Mouse (Mus musculus): ENCODE measurements at regions not wholly inside any gene's neighbourhood (a gene's known extent, or its start where the extent isn't known, plus 50 kb on each side); places are given as distances from the start of the nearest gene placed in this dataset.

GRCm38 (mm10) chr12:31130434-31130833, 56.8 kb downstream of the Fam110c start:
- ATAC-seq (ENCODE audit: low read depth), result no peak
- H3K27ac ChIP-seq, result no peak overlapping the region
- H3K4me1 ChIP-seq (replicated peaks), result no peaks in the 10 kb centered on the region
- H3K27me3 ChIP-seq, result no peaks in the 10 kb centered on the region
- H3K36me3 ChIP-seq, result no peaks in the 10 kb centered on the region
- no peak overlapping the region for H3K9ac ChIP-seq
- 62% methylated on average over 2 of the region's 2 CpGs for WGBS (ENCODE audit: insufficient replicate concordance)
- no peak overlapping the region for H3K4me2 ChIP-seq
- H3K9me3 ChIP-seq (replicated peaks), result no peaks in the 10 kb centered on the region
- no peak overlapping the region for H3K4me3 ChIP-seq (replicated peaks)
- no peak for DNase-seq

DNA sequence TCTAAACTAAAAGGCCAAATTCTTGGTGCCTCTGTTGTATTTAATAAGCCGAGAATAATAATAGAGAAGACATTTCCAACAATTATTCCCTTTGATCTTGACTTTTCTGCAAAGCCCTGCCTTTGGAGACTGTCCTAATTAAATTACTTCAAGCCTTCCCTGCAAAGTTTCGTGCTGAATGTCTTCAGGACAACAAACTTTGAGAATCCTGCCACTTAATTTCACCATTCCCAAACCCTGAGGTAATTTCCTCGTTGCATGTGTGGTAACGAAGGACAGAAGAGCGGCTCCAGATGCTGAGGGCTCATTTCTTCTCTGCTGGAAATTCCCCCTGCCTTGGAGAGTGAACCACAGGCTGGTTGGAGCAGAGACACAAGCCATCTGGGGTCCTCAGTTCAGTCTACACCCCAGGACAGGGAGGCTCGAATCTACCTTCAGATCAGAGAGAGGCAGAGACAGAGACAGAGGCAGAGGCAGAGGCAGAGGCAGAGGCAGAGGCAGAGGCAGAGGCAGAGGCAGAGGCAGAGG, 60.9 kb downstream of the Fam110c start:
- Histone ChIP-seq H3K9me3 (replicated peaks) (no peaks in the 10 kb centered on the region), H3K27ac (no peak overlapping the region), H3K9ac (no peak overlapping the region), H3K27me3 (no peaks in the 10 kb centered on the region), H3K4me1 (replicated peaks) (no peaks in the 10 kb centered on the region), H3K4me2 (no peak overlapping the region), H3K36me3 (no peaks in the 10 kb centered on the region), H3K4me3 (replicated peaks) (no peak overlapping the region)
- no peak for ATAC-seq (ENCODE audit: low read depth)
- 58% methylated on average over 6 of the region's 6 CpGs for WGBS (ENCODE audit: insufficient replicate concordance)
- no peak for DNase-seq

GRCm38 (mm10) chr12:31136364-31136763, 62.7 kb downstream of the Fam110c start:
- no peak for ATAC-seq (ENCODE audit: low read depth)
- Histone ChIP-seq H3K27ac (no peak overlapping the region), H3K9me3 (replicated peaks) (no peaks in the 10 kb centered on the region), H3K4me3 (replicated peaks) (no peak overlapping the region), H3K4me2 (no peak overlapping the region), H3K36me3 (no peaks in the 10 kb centered on the region), H3K4me1 (replicated peaks) (no peaks in the 10 kb centered on the region), H3K27me3 (no peaks in the 10 kb centered on the region), H3K9ac (no peak overlapping the region)
- 72% methylated on average over 10 of the region's 10 CpGs for WGBS (ENCODE audit: insufficient replicate concordance)
- no peak for DNase-seq

- Histone ChIP-seq H3K4me2 (no peak overlapping the region), H3K27me3 (no peaks in the 10 kb centered on the region), H3K4me1 (replicated peaks) (no peaks in the 10 kb centered on the region), H3K27ac (no peak overlapping the region), H3K36me3 (no peaks in the 10 kb centered on the region), H3K4me3 (replicated peaks) (no peak overlapping the region), H3K9ac (no peak overlapping the region), H3K9me3 (replicated peaks) (no peaks in the 10 kb centered on the region)
- ATAC-seq (ENCODE audit: low read depth) (no peak), DNase-seq (no peak)
- 43% methylated on average over 3 of the region's 3 CpGs for WGBS (ENCODE audit: insufficient replicate concordance)
Observed at GRCm38 (mm10) chr12:31136911-31137310, 63.2 kb downstream of the Fam110c start.

- no peak overlapping the region for H3K4me3 ChIP-seq (replicated peaks)
- no peaks in the 10 kb centered on the region for H3K36me3 ChIP-seq
- no peak overlapping the region for H3K4me2 ChIP-seq
- no peak overlapping the region for H3K9ac ChIP-seq
- no peaks in the 10 kb centered on the region for H3K27me3 ChIP-seq
- no peaks in the 10 kb centered on the region for H3K4me1 ChIP-seq (replicated peaks)
- no peak for ATAC-seq (ENCODE audit: low read depth)
- DNase-seq, result no peak
- no peaks in the 10 kb centered on the region for H3K9me3 ChIP-seq (replicated peaks)
- WGBS (ENCODE audit: insufficient replicate concordance), result 56% methylated on average over 5 of the region's 5 CpGs
- no peak overlapping the region for H3K27ac ChIP-seq
Observed at GRCm38 (mm10) chr12:31137431-31137830, 63.8 kb downstream of the Fam110c start.

GRCm38 (mm10) chr12:31139853-31140252, 66.2 kb downstream of the Fam110c start:
- Histone ChIP-seq H3K36me3 (no peaks in the 10 kb centered on the region), H3K4me2 (no peak overlapping the region), H3K9me3 (replicated peaks) (no peaks in the 10 kb centered on the region), H3K27ac (no peak overlapping the region), H3K4me1 (replicated peaks) (peaks cover under 1% of the 10 kb centered on the region), H3K27me3 (no peaks in the 10 kb centered on the region), H3K4me3 (replicated peaks) (no peak overlapping the region), H3K9ac (no peak overlapping the region)
- 48% methylated on average over 4 of the region's 4 CpGs for WGBS (ENCODE audit: insufficient replicate concordance)
- DNase-seq, result no peak
- ATAC-seq (ENCODE audit: low read depth), result no peak

GRCm38 (mm10) chr12:31143266-31143665, 69.6 kb downstream of the Fam110c start:
- H3K9ac ChIP-seq, result no peak overlapping the region
- peaks cover 6% of the 10 kb centered on the region for H3K4me1 ChIP-seq (replicated peaks)
- DNase-seq (no peak), ATAC-seq (ENCODE audit: low read depth) (no peak)
- H3K27ac ChIP-seq, result no peak overlapping the region
- no peaks in the 10 kb centered on the region for H3K36me3 ChIP-seq
- H3K9me3 ChIP-seq (replicated peaks), result no peaks in the 10 kb centered on the region
- WGBS (ENCODE audit: insufficient replicate concordance), result 51% methylated on average over 6 of the region's 6 CpGs
- H3K4me2 ChIP-seq, result no peak overlapping the region
- H3K4me3 ChIP-seq (replicated peaks), result no peak overlapping the region
- H3K27me3 ChIP-seq, result no peaks in the 10 kb centered on the region

DNA sequence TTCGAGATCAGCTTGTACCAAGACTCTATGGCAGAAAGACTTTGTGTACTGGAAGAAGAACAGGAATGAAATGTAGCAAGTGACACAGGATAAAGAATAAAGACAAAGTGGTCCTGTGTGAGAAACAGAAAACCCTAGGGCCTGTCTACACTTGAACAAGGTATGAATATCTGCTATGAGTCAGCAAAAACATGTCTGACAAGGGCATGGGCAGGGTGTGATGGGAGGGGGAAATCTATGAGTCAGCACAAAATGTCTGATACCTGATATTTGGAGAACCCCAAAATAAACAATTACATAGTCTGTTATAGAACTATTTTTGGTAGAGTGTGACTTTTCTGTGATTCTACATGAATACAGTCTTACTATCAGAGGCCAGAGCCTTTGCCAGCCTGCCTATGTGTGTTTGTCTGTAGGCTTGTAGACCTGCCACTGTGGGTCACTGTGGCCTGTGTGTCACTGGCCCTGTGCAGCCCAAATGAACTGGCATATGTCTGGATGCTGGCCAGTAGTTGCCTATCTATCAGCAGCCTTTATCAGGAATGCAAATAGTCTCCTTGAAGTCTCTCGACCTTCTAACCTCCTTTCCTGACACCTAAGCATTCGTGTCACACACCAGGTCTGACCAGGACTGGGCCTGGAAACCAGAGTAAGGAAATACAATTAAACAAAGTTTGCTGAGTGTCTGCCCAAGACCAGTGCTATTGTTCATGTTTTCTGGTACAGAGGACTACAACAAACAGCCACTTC, 71.5 kb downstream of the Fam110c start:
- WGBS (ENCODE audit: insufficient replicate concordance), result 47% methylated on average over 3 of the region's 3 CpGs
- Histone ChIP-seq H3K27me3 (no peaks in the 10 kb centered on the region), H3K27ac (no peak overlapping the region), H3K9me3 (replicated peaks) (no peaks in the 10 kb centered on the region), H3K4me3 (replicated peaks) (no peak overlapping the region), H3K4me1 (replicated peaks) (peaks cover 6% of the 10 kb centered on the region), H3K36me3 (no peaks in the 10 kb centered on the region), H3K4me2 (no peak overlapping the region), H3K9ac (no peak overlapping the region)
- ATAC-seq (ENCODE audit: low read depth), result peak; percentile 54; the same call in 1 of the 2 replicates
- no peak for DNase-seq

- H3K9ac ChIP-seq, result no peak overlapping the region
- no peak overlapping the region for H3K4me2 ChIP-seq
- no peaks in the 10 kb centered on the region for H3K9me3 ChIP-seq (replicated peaks)
- peaks cover 6% of the 10 kb centered on the region for H3K4me1 ChIP-seq (replicated peaks)
- no peak overlapping the region for H3K4me3 ChIP-seq (replicated peaks)
- H3K27ac ChIP-seq, result no peak overlapping the region
- no peaks in the 10 kb centered on the region for H3K36me3 ChIP-seq
- DNase-seq (no peak), ATAC-seq (ENCODE audit: low read depth) (no peak)
- no peaks in the 10 kb centered on the region for H3K27me3 ChIP-seq
- 60% methylated on average over 11 of the region's 11 CpGs for WGBS (ENCODE audit: insufficient replicate concordance)
Observed at GRCm38 (mm10) chr12:31148417-31149356, 75.0 kb downstream of the Fam110c start.

GRCm38 (mm10) chr12:31153720-31154119, 80.1 kb downstream of the Fam110c start:
- no peak overlapping the region for H3K9ac ChIP-seq
- 79% methylated on average over 2 of the region's 2 CpGs for WGBS (ENCODE audit: insufficient replicate concordance)
- H3K4me3 ChIP-seq (replicated peaks), result no peak overlapping the region
- no peaks in the 10 kb centered on the region for H3K4me1 ChIP-seq (replicated peaks)
- H3K4me2 ChIP-seq, result no peak overlapping the region
- DNase-seq (no peak), ATAC-seq (ENCODE audit: low read depth) (no peak)
- H3K27ac ChIP-seq, result no peak overlapping the region
- H3K27me3 ChIP-seq, result no peaks in the 10 kb centered on the region
- no peaks in the 10 kb centered on the region for H3K9me3 ChIP-seq (replicated peaks)
- no peaks in the 10 kb centered on the region for H3K36me3 ChIP-seq

GRCm38 (mm10) chr12:31154608-31155011, 80.9 kb downstream of the Fam110c start:
- H3K9ac ChIP-seq, result no peak overlapping the region
- H3K4me3 ChIP-seq (replicated peaks), result no peak overlapping the region
- H3K9me3 ChIP-seq (replicated peaks), result no peaks in the 10 kb centered on the region
- no peaks in the 10 kb centered on the region for H3K27me3 ChIP-seq
- ATAC-seq (ENCODE audit: low read depth) (no peak), DNase-seq (no peak)
- H3K27ac ChIP-seq, result no peak overlapping the region
- no peaks in the 10 kb centered on the region for H3K4me1 ChIP-seq (replicated peaks)
- no peak overlapping the region for H3K4me2 ChIP-seq
- H3K36me3 ChIP-seq, result no peaks in the 10 kb centered on the region
- WGBS (ENCODE audit: insufficient replicate concordance), result 51% methylated on average over 5 of the region's 5 CpGs
